Mouse (Mus musculus) brain, embryonic 14.5 days (tissue): ENCODE results near the gene Snd1.

ENCODE experiments used
- CTCF ChIP-seq: fragments of 200-500 bp; IDR thresholded peaks from 2 replicates; pipeline ENCODE4 v1.5.1; 2012; ENCODE audit warnings: inconsistent platforms, mild to moderate bottlenecking, moderate library complexity, borderline replicate concordance; ENCODE audit not compliant: insufficient read depth, insufficient read length; ENCODE audit errors: extremely low read depth
- POLR2A ChIP-seq: fragments of 200-500 bp; IDR thresholded peaks from 2 replicates; pipeline ENCODE4 v1.6.1; 2012; ENCODE audit warnings: mild to moderate bottlenecking, inconsistent platforms, borderline replicate concordance; ENCODE audit not compliant: poor library complexity, insufficient read depth, insufficient read length, severe bottlenecking; ENCODE audit errors: extremely low read depth

- TF ChIP-seq CTCF (no peak), POLR2A (no peak)
Measured at GRCm38 (mm10) chr6:28536464-28536863, 61.5 kb downstream of the Snd1 start.
